In the genomic region with DNA sequence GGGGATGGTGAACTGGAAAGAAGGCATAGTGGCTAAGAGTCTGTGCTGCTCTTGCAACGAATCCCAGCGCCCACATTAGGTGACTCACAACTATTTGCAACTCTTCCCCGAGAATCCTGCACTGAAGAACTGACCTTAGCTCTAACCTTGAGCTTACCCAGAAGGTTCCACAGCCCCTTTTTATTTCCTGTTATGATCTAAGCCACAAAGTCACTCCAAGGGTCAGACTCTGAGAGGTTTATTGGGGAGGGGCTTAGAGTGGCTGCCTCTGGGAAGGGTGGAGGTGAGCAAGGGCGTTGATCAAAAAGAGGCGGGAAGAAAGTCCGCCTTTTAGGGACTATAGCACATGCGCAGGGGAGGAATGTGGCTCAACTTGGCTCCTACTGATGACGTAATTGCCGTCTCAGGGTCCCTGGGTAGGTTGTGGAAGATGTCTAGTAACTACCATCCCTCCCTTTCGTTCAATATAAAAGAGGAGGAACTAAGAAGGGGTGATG, we compare ENCODE assay signal across 7 mouse cellular contexts. TPM values are rescaled to one million over a fixed set of nuclear protein-coding genes. Genes with fewer than 3 reads are reported as not detected.
DNase-seq lines count a peak whose midpoint lies in the region; ATAC-seq and TF ChIP-seq lines count a peak whose summit lies in the region.

No protein-coding gene starts in this region.

- no peak for DNase-seq in lung, postnatal 4 days
- peak; percentile 52 for DNase-seq in heart, postnatal 0 days (ENCODE audit: low spot score)
- DNase-seq in stomach, postnatal 0 days (ENCODE audit: low spot score) = peak; percentile 34
- DNase-seq in gastrocnemius, adult 18-20 months (ENCODE audit: low spot score) = no peak

- TF ChIP-seq CTCF in cortical plate, adult 2 months (IDR thresholded peaks at IDR 0.05; ENCODE audit: extremely low read depth, insufficient read depth, low read length) = no peak
- TF ChIP-seq CTCF in heart, postnatal 0 days (IDR thresholded peaks at IDR 0.05; ENCODE audit: low read depth) = no peak
- no peak for TF ChIP-seq CTCF in stomach, postnatal 0 days (IDR thresholded peaks at IDR 0.05; ENCODE audit: low read depth)

- no peak for TF ChIP-seq EP300 in heart, postnatal 0 days (IDR thresholded peaks at IDR 0.05; ENCODE audit: low read depth)
- no peak for TF ChIP-seq EP300 in stomach, postnatal 0 days (optimal IDR thresholded peaks at IDR 0.05)

- no peaks in the 10 kb centered on the region for H3K9me3 ChIP-seq in lung, embryonic 15.5 days
- H3K9me3 ChIP-seq in heart, postnatal 0 days (replicated peaks; ENCODE audit: control insufficient read depth, low read length) = no peaks in the 10 kb centered on the region
- H3K9me3 ChIP-seq in liver, embryonic 15.5 days (replicated peaks) = no peaks in the 10 kb centered on the region
- H3K9me3 ChIP-seq in stomach, postnatal 0 days (ENCODE audit: control insufficient read depth, low read length) = no peaks in the 10 kb centered on the region

- ATAC-seq in lung, embryonic 15.5 days (ENCODE audit: borderline replicate concordance, extremely low read depth, low FRiP score, low TSS enrichment) = 0 out of 2 replicates have a peak, but pooled peaks have one; percentile 16
- ATAC-seq in heart, postnatal 0 days (ENCODE audit: insufficient read depth, low read depth) = peak; percentile 7
- ATAC-seq in liver, embryonic 15.5 days (ENCODE audit: insufficient read depth) = peak; percentile 22; the same call in 1 of the 2 replicates
- ATAC-seq in stomach, postnatal 0 days (ENCODE audit: low FRiP score, low TSS enrichment) = peak; percentile 72

- no peak for TF ChIP-seq POLR2A in cortical plate, adult 2 months (IDR thresholded peaks at IDR 0.05; ENCODE audit: extremely low read depth, insufficient read depth, low read length)

- peaks cover 6% of the 10 kb centered on the region; the same call in 1 of the 2 replicates for H3K36me3 ChIP-seq in lung, embryonic 15.5 days
- peaks cover 6% of the 10 kb centered on the region for H3K36me3 ChIP-seq in heart, postnatal 0 days (replicated peaks; ENCODE audit: control insufficient read depth, insufficient read depth, low read length)
- H3K36me3 ChIP-seq in liver, embryonic 15.5 days (replicated peaks) = peaks cover 10% of the 10 kb centered on the region; the same call in 1 of the 2 replicates
- no peaks in the 10 kb centered on the region for H3K36me3 ChIP-seq in stomach, postnatal 0 days (ENCODE audit: control insufficient read depth, insufficient read depth, low read length)

- H3K27me3 ChIP-seq in lung, embryonic 15.5 days = no peaks in the 10 kb centered on the region
- no peaks in the 10 kb centered on the region for H3K27me3 ChIP-seq in heart, postnatal 0 days (ENCODE audit: control insufficient read depth, insufficient read depth, low read length)
- no peaks in the 10 kb centered on the region for H3K27me3 ChIP-seq in liver, embryonic 15.5 days
- H3K27me3 ChIP-seq in stomach, postnatal 0 days (ENCODE audit: control insufficient read depth, insufficient read depth, low read length) = no peaks in the 10 kb centered on the region

- peak overlapping the region; percentile 91 for H3K4me2 ChIP-seq in lung, embryonic 15.5 days
- H3K4me2 ChIP-seq in heart, postnatal 0 days (ENCODE audit: low read depth, low read length) = peak overlapping the region; percentile 88
- H3K4me2 ChIP-seq in liver, embryonic 15.5 days = peak overlapping the region; percentile 83
- H3K4me2 ChIP-seq in stomach, postnatal 0 days (replicated peaks; ENCODE audit: low read depth) = peak overlapping the region; percentile 63

- peak overlapping the region; percentile 66 for H3K27ac ChIP-seq in lung, embryonic 15.5 days
- H3K27ac ChIP-seq in cortical plate, adult 2 months (ENCODE audit: insufficient read depth, low read length) = no peak overlapping the region
- peak overlapping the region; percentile 92 for H3K27ac ChIP-seq in heart, postnatal 0 days (ENCODE audit: low read depth)
- H3K27ac ChIP-seq in liver, embryonic 15.5 days (replicated peaks) = peak overlapping the region; percentile 75
- H3K27ac ChIP-seq in stomach, postnatal 0 days (replicated peaks) = peak overlapping the region; percentile 93

- peak overlapping the region; percentile 84 for H3K4me3 ChIP-seq in lung, embryonic 15.5 days
- H3K4me3 ChIP-seq in cortical plate, adult 2 months (ENCODE audit: insufficient read depth, low read length) = peak overlapping the region; percentile 88; the same call in 1 of the 2 replicates
- peak overlapping the region; percentile 76 for H3K4me3 ChIP-seq in heart, postnatal 0 days (ENCODE audit: low read depth, low read length)
- peak overlapping the region; percentile 75 for H3K4me3 ChIP-seq in liver, embryonic 15.5 days (replicated peaks)
- H3K4me3 ChIP-seq in stomach, postnatal 0 days (ENCODE audit: low read depth, low read length) = peak overlapping the region; percentile 76

- H3K4me1 ChIP-seq in lung, embryonic 15.5 days = peaks cover 17% of the 10 kb centered on the region
- H3K4me1 ChIP-seq in cortical plate, adult 2 months (ENCODE audit: control insufficient read depth, insufficient read depth, low read length) = no peaks in the 10 kb centered on the region; the same call in 1 of the 2 replicates
- H3K4me1 ChIP-seq in heart, postnatal 0 days (ENCODE audit: control insufficient read depth, insufficient read depth) = 0 out of 2 replicates have a peak, but pooled peaks cover 6% of the 10 kb centered on the region
- peaks cover 25% of the 10 kb centered on the region for H3K4me1 ChIP-seq in liver, embryonic 15.5 days (replicated peaks)
- peaks cover 4% of the 10 kb centered on the region; the same call in 1 of the 2 replicates for H3K4me1 ChIP-seq in stomach, postnatal 0 days (replicated peaks; ENCODE audit: control insufficient read depth, insufficient read depth)

- WGBS in lung, embryonic 15.5 days = 49% methylated on average over 10 of the region's 10 CpGs
- WGBS in heart, postnatal 0 days = 39% methylated on average over 10 of the region's 10 CpGs
- WGBS in liver, embryonic 15.5 days (ENCODE audit: insufficient replicate concordance) = 50% methylated on average over 10 of the region's 10 CpGs
- 46% methylated on average over 10 of the region's 10 CpGs for WGBS in stomach, postnatal 0 days

- no peak overlapping the region for H3K9ac ChIP-seq in lung, embryonic 15.5 days
- no peak overlapping the region for H3K9ac ChIP-seq in heart, postnatal 0 days (replicated peaks; ENCODE audit: low read depth, low read length)
- H3K9ac ChIP-seq in liver, embryonic 15.5 days = peak overlapping the region; percentile 70; the same call in 1 of the 2 replicates
- H3K9ac ChIP-seq in stomach, postnatal 0 days (ENCODE audit: low read length) = no peak overlapping the region

RNA-seq across cellular contexts. Expression of gene Zfp64, which starts 0.5 kb away (rescaled TPM):
- polyA plus RNA-seq in lung, embryonic 15.5 days (2015; fragmentation: Nextera tagmentation; extraction: Ambion mirVana) = 29.8 and 30.0 TPM in 2 replicates
- 18.9 TPM in 2 replicates for polyA plus RNA-seq in cortical plate, adult 2 months (2012; rRNA removed)
- total RNA-seq in heart, postnatal 0 days (2014; rRNA removed; ENCODE audit: low replicate concordance) = 15.4 and 19.9 TPM in 2 replicates
- 10.0 and 10.9 TPM in 2 replicates for polyA plus RNA-seq in heart, postnatal 0 days (2015; fragmentation: Nextera tagmentation; extraction: Ambion mirVana)
- 8.2 and 8.4 TPM in 2 replicates for polyA plus RNA-seq in liver, embryonic 15.5 days (2015; fragmentation: Nextera tagmentation; extraction: Ambion mirVana)
- 28.0 and 29.8 TPM in 2 replicates for polyA plus RNA-seq in stomach, postnatal 0 days (2015; fragmentation: Nextera tagmentation; extraction: Ambion mirVana)
- 1 to 10 TPM; 7.4 to 7.6 TPM for total RNA-seq in gastrocnemius, adult 18-20 months (2021)

Comparison
In these comparisons a context has a peak if more than half of its experiments do, and no peak if none do; other contexts are left out.
1. ATAC-seq: peak in every context shown above with its lines; median percentile 72 in stomach, postnatal 0 days; 22 in liver, embryonic 15.5 days; 16 in lung, embryonic 15.5 days; 7 in heart, postnatal 0 days.
2. DNase-seq: peak in heart, postnatal 0 days (single experiment) and stomach, postnatal 0 days (single experiment); none in lung, postnatal 4 days (0 of 2) and gastrocnemius, adult 18-20 months (single experiment).
3. Peak in every context shown above with its lines, with median percentiles within 50 percentile points of each other: H3K4me2 ChIP-seq and H3K4me3 ChIP-seq.